Mouse (Mus musculus): Measurements from ENCODE around the gene Syngr1.

The Syngr1 gene

GRCm38 (mm10) chr15:80090155-80090554 lies 979 bp upstream of the Syngr1 start:
- no peak for DNase-seq (ENCODE audit: low read depth, low spot score)

- peak; percentile 92 for DNase-seq (ENCODE audit: low read depth, low spot score)
Measured at GRCm38 (mm10) chr15:80090741-80091120, 403 bp upstream of the Syngr1 start.

- DNase-seq (ENCODE audit: low read depth, low spot score) = no peak
Measured at GRCm38 (mm10) chr15:80092041-80092441, 907 bp downstream of the Syngr1 start.

- no peak for DNase-seq (ENCODE audit: low read depth, low spot score)
Measured at GRCm38 (mm10) chr15:80092599-80092998, 1.5 kb downstream of the Syngr1 start.

- DNase-seq (ENCODE audit: low read depth, low spot score) = no peak
Measured at GRCm38 (mm10) chr15:80094201-80094600, 3.1 kb downstream of the Syngr1 start.

GRCm38 (mm10) chr15:80095596-80095995 lies 4.5 kb downstream of the Syngr1 start:
- no peak for DNase-seq (ENCODE audit: low read depth, low spot score)

- DNase-seq (ENCODE audit: low read depth, low spot score) = no peak
Measured at GRCm38 (mm10) chr15:80096406-80096805, 5.3 kb downstream of the Syngr1 start.

- peak; percentile 71 for DNase-seq (ENCODE audit: low read depth, low spot score)
Measured at GRCm38 (mm10) chr15:80096946-80097881, 6.1 kb downstream of the Syngr1 start.

- DNase-seq (ENCODE audit: low read depth, low spot score) = no peak
Measured at GRCm38 (mm10) chr15:80097999-80098461, 6.9 kb downstream of the Syngr1 start.

- no peak for DNase-seq (ENCODE audit: low read depth, low spot score)
Measured at GRCm38 (mm10) chr15:80098809-80099208, 7.7 kb downstream of the Syngr1 start.

GRCm38 (mm10) chr15:80099477-80099876 lies 8.3 kb downstream of the Syngr1 start:
- no peak for DNase-seq (ENCODE audit: low read depth, low spot score)

GRCm38 (mm10) chr15:80100196-80100595 lies 9.1 kb downstream of the Syngr1 start:
- no peak for DNase-seq (ENCODE audit: low read depth, low spot score)

- no peak for DNase-seq (ENCODE audit: low read depth, low spot score)
Measured at GRCm38 (mm10) chr15:80100871-80101270, 9.7 kb downstream of the Syngr1 start.

- DNase-seq (ENCODE audit: low read depth, low spot score) = no peak
Measured at GRCm38 (mm10) chr15:80101503-80101902, 10.4 kb downstream of the Syngr1 start.

- no peak for DNase-seq (ENCODE audit: low read depth, low spot score)
Measured at GRCm38 (mm10) chr15:80102495-80102894, 11.4 kb downstream of the Syngr1 start.

- peak; percentile 61 for DNase-seq (ENCODE audit: low read depth, low spot score)
Measured at GRCm38 (mm10) chr15:80105490-80106410, 14.6 kb downstream of the Syngr1 start.

GRCm38 (mm10) chr15:80107143-80107542 lies 16.0 kb downstream of the Syngr1 start:
- no peak for DNase-seq (ENCODE audit: low read depth, low spot score)

- DNase-seq (ENCODE audit: low read depth, low spot score) = peak; percentile 59
Measured at GRCm38 (mm10) chr15:80107575-80107974, 16.4 kb downstream of the Syngr1 start.

- no peak for DNase-seq (ENCODE audit: low read depth, low spot score)
Measured at GRCm38 (mm10) chr15:80111436-80111835, 20.3 kb downstream of the Syngr1 start.

GRCm38 (mm10) chr15:80112499-80112898 lies 21.4 kb downstream of the Syngr1 start:
- DNase-seq (ENCODE audit: low read depth, low spot score) = peak; percentile 65

- DNase-seq (ENCODE audit: low read depth, low spot score) = no peak
Measured at GRCm38 (mm10) chr15:80114414-80114813, 23.3 kb downstream of the Syngr1 start.

- peak; percentile 96 for DNase-seq (ENCODE audit: low read depth, low spot score)
Measured at GRCm38 (mm10) chr15:80115256-80115655, 24.1 kb downstream of the Syngr1 start.
